12 mouse cellular contexts compared by ENCODE assay signal in the genomic region with DNA sequence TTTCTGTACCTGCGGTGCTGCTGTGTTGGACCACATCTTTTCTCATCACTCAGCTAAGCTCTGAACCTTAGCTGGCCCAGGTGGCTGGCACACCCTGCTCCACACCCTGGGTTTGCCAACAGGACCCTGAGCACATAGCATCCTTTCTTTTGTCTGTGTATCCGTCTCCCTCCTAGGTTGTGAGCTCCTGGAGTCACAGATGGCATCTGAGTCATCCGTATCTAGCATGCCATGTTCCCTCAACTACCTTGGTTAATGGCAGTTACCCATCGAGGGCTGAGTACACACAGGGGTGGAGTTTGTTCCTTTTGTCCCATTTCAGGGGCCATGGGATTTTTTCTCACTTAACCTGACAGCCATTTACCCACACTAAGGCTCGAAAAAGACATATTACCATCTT. TPM values are rescaled to one million over a fixed set of nuclear protein-coding genes. Genes with fewer than 3 reads are reported as not detected.
A peak's percentile ranks its signal among the peaks of the same experiment; 100 is the strongest.
DNase-seq lines count a peak whose midpoint lies in the region; ATAC-seq and TF ChIP-seq lines count a peak whose summit lies in the region.
"Had no signal": no experiment of that assay in that cellular context is flagged by ENCODE, and none has a peak within 500 bp of the region (broad histone marks: within the 10 kb centered on the region; RNA-seq: fewer than 3 reads in every experiment).

No protein-coding gene starts in this region.

- DNase-seq in cerebellum, adult 11-12 months: peak; percentile 22
- DNase-seq in cerebellum, postnatal 4 days (ENCODE audit: low spot score in 2 of 2): no peak
- DNase-seq in kidney, adult 2 months: no peak
- DNase-seq in kidney, postnatal 25 days: no peak
- no peak for DNase-seq in urinary bladder, adult 2 months (ENCODE audit: low spot score)
- DNase-seq in embryo, embryonic 10 days (ENCODE audit: low spot score): no peak

- peaks cover 16% of the 10 kb centered on the region; the same call in 1 of the 2 replicates for H3K4me1 ChIP-seq in kidney, adult 2 months (ENCODE audit: control insufficient read depth, insufficient read depth, low read length)
- 0 out of 2 replicates have a peak, but pooled peaks cover 6% of the 10 kb centered on the region for H3K4me1 ChIP-seq in neural tube, embryonic 13.5 days (replicated peaks)
- H3K4me1 ChIP-seq in neural tube, embryonic 15.5 days: no peaks in the 10 kb centered on the region

- no peaks in the 10 kb centered on the region for H3K9me3 ChIP-seq in neural tube, embryonic 13.5 days
- no peaks in the 10 kb centered on the region for H3K9me3 ChIP-seq in neural tube, embryonic 15.5 days (replicated peaks)

- no peak overlapping the region for H3K4me3 ChIP-seq in kidney, adult 2 months (ENCODE audit: insufficient read depth, low read depth, low read length)
- no peak overlapping the region for H3K4me3 ChIP-seq in neural tube, embryonic 13.5 days
- H3K4me3 ChIP-seq in neural tube, embryonic 15.5 days (replicated peaks): no peak overlapping the region

- ATAC-seq in neural tube, embryonic 13.5 days (ENCODE audit: low read depth): no peak
- ATAC-seq in neural tube, embryonic 15.5 days (ENCODE audit: low FRiP score): no peak

- H3K36me3 ChIP-seq in kidney, adult 2 months (ENCODE audit: control insufficient read depth, insufficient read depth, low read length): no peaks in the 10 kb centered on the region
- H3K36me3 ChIP-seq in neural tube, embryonic 13.5 days: no peaks in the 10 kb centered on the region
- H3K36me3 ChIP-seq in neural tube, embryonic 15.5 days: no peaks in the 10 kb centered on the region

- H3K27me3 ChIP-seq in kidney, adult 2 months (replicated peaks; ENCODE audit: control insufficient read depth, insufficient read depth, low read length): no peaks in the 10 kb centered on the region
- H3K27me3 ChIP-seq in neural tube, embryonic 13.5 days: peaks cover 14% of the 10 kb centered on the region
- H3K27me3 ChIP-seq in neural tube, embryonic 15.5 days (replicated peaks): peaks cover 9% of the 10 kb centered on the region; the same call in 1 of the 2 replicates

- H3K27ac ChIP-seq in kidney, adult 2 months (ENCODE audit: insufficient read depth, low read depth, low read length): peak overlapping the region; percentile 9; the same call in 1 of the 2 replicates
- H3K27ac ChIP-seq in neural tube, embryonic 13.5 days (replicated peaks): no peak overlapping the region
- H3K27ac ChIP-seq in neural tube, embryonic 15.5 days (replicated peaks): no peak overlapping the region

- TF ChIP-seq POLR2A in kidney, adult 2 months (IDR thresholded peaks at IDR 0.05; ENCODE audit: low read depth, low read length): no peak

- 46% methylated on average over 5 of the region's 5 CpGs for WGBS in kidney, adult 2 months
- 61% methylated on average over 5 of the region's 5 CpGs for WGBS in neural tube, embryonic 13.5 days
- 61% methylated on average over 5 of the region's 5 CpGs for WGBS in neural tube, embryonic 15.5 days

- H3K4me2 ChIP-seq in neural tube, embryonic 13.5 days: no peak overlapping the region; the same call in 1 of the 2 replicates
- no peak overlapping the region for H3K4me2 ChIP-seq in neural tube, embryonic 15.5 days

- TF ChIP-seq CTCF in kidney, adult 2 months (conservative IDR thresholded peaks at IDR 0.05; ENCODE audit: insufficient read depth, insufficient read length, low read depth, low read length): no peak

- 0 out of 2 replicates have a peak overlapping the region, but pooled peaks have one; percentile 14 for H3K9ac ChIP-seq in neural tube, embryonic 13.5 days
- no peak overlapping the region for H3K9ac ChIP-seq in neural tube, embryonic 15.5 days (replicated peaks)
- H3K9ac ChIP-seq: lung, embryonic 14.5 days had no signal

RNA-seq across cellular contexts. Expression of gene Spint1, which starts 13.2 kb away (rescaled TPM):
- polyA plus RNA-seq in kidney, adult 2 months (2012; rRNA removed): 86.7 and 91.1 TPM in 2 replicates
- polyA plus RNA-seq in neural tube, embryonic 13.5 days (2015; fragmentation: Nextera tagmentation; extraction: Ambion mirVana): 0.32 and 0.92 TPM in 2 replicates
- polyA plus RNA-seq in neural tube, embryonic 15.5 days (2015; fragmentation: Nextera tagmentation; extraction: Ambion mirVana): 0.49 and 11.0 TPM in 2 replicates
- 157 and 160 TPM in 2 replicates for polyA plus RNA-seq in urinary bladder, adult 2 months (2012; rRNA removed)
- polyA plus RNA-seq: activated CD4-positive, CD25-positive, alpha-beta regulatory T cell, adult 4 months had no signal

RNA-seq across cellular contexts. Expression of gene Ppp1r14d, which starts 20.7 kb away (rescaled TPM):
- polyA plus RNA-seq in kidney, adult 2 months (2012; rRNA removed): 1.6 and 1.9 TPM in 2 replicates
- polyA plus RNA-seq in neural tube, embryonic 13.5 days (2015; fragmentation: Nextera tagmentation; extraction: Ambion mirVana): not detected in 2 replicates
- 0.40 TPM in 1 of 2 replicates, not detected in the other for polyA plus RNA-seq in neural tube, embryonic 15.5 days (2015; fragmentation: Nextera tagmentation; extraction: Ambion mirVana)
- polyA plus RNA-seq in urinary bladder, adult 2 months (2012; rRNA removed): 0.72 and 1.4 TPM in 2 replicates
- polyA plus RNA-seq: activated CD4-positive, CD25-positive, alpha-beta regulatory T cell, adult 4 months; brain, embryonic 14.5 days; frontal cortex, adult 2 months had no signal

RNA-seq across cellular contexts. Expression of gene Rhov, which starts 20.7 kb away (rescaled TPM):
- 5.9 and 7.8 TPM in 2 replicates for polyA plus RNA-seq in kidney, adult 2 months (2012; rRNA removed)
- 18.3 and 19.1 TPM in 2 replicates for polyA plus RNA-seq in neural tube, embryonic 13.5 days (2015; fragmentation: Nextera tagmentation; extraction: Ambion mirVana)
- polyA plus RNA-seq in neural tube, embryonic 15.5 days (2015; fragmentation: Nextera tagmentation; extraction: Ambion mirVana): 39.5 and 46.6 TPM in 2 replicates
- 31.2 and 34.1 TPM in 2 replicates for polyA plus RNA-seq in urinary bladder, adult 2 months (2012; rRNA removed)
- polyA plus RNA-seq: activated CD4-positive, CD25-positive, alpha-beta regulatory T cell, adult 4 months had no signal

RNA-seq across cellular contexts. Expression of gene Vps18, which starts 38.2 kb away (rescaled TPM):
- 24.0 and 27.4 TPM in 2 replicates for polyA plus RNA-seq in kidney, adult 2 months (2012; rRNA removed)
- polyA plus RNA-seq in neural tube, embryonic 13.5 days (2015; fragmentation: Nextera tagmentation; extraction: Ambion mirVana): 23.9 and 24.2 TPM in 2 replicates
- polyA plus RNA-seq in neural tube, embryonic 15.5 days (2015; fragmentation: Nextera tagmentation; extraction: Ambion mirVana): 23.7 and 23.8 TPM in 2 replicates
- polyA plus RNA-seq in urinary bladder, adult 2 months (2012; rRNA removed): 15.9 and 17.9 TPM in 2 replicates

RNA-seq across cellular contexts. Expression of gene Dnajc17, which starts 41.8 kb away (rescaled TPM):
- polyA plus RNA-seq in kidney, adult 2 months (2012; rRNA removed): 3.4 and 4.6 TPM in 2 replicates
- 20.4 and 24.4 TPM in 2 replicates for polyA plus RNA-seq in neural tube, embryonic 13.5 days (2015; fragmentation: Nextera tagmentation; extraction: Ambion mirVana)
- 23.9 and 26.1 TPM in 2 replicates for polyA plus RNA-seq in neural tube, embryonic 15.5 days (2015; fragmentation: Nextera tagmentation; extraction: Ambion mirVana)
- polyA plus RNA-seq in urinary bladder, adult 2 months (2012; rRNA removed): 30.1 and 32.4 TPM in 2 replicates
